Mouse (Mus musculus) kidney, adult 2 months (tissue): Measurements from ENCODE around the gene 1190005I06Rik.

Experiments used
- CTCF ChIP-seq: fragments of 200-500 bp; conservative IDR thresholded peaks from 2 replicates; pipeline ENCODE4 v1.5.1; 2011; ENCODE audit warnings: low read depth, mild to moderate bottlenecking, control low read depth, low read length, moderate library complexity, mixed read lengths; ENCODE audit not compliant: insufficient read depth, insufficient read length
- POLR2A ChIP-seq: fragments of 200-500 bp; IDR thresholded peaks from one replicate; pipeline ENCODE4 v1.6.1; 2011; ENCODE audit warnings: low read depth, low read length, control low read depth

DNA sequence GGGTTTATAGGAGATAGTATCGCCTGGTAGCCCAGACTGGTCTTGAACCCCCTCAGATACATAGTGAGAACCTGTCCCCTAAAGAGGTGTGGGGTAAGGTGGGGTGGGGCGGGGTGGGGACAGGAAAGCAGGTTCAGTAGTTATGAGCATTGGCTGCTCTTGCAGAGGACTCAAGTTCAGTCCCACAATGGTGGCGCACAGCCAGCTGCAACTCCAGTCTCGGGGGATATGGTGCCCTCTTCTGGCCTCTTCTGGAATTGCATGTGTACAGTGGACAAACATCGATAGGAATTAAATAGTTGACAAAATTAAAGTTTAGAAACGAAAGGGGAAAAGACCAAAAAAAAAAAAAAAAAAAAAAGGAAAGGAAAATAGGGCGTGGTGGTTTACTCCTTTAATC lies 47.9 kb downstream of the 1190005I06Rik start:
- TF ChIP-seq CTCF (peak; percentile 88), POLR2A (no peak)
